Mouse (Mus musculus): ENCODE data around the gene Cd46.

DNA sequence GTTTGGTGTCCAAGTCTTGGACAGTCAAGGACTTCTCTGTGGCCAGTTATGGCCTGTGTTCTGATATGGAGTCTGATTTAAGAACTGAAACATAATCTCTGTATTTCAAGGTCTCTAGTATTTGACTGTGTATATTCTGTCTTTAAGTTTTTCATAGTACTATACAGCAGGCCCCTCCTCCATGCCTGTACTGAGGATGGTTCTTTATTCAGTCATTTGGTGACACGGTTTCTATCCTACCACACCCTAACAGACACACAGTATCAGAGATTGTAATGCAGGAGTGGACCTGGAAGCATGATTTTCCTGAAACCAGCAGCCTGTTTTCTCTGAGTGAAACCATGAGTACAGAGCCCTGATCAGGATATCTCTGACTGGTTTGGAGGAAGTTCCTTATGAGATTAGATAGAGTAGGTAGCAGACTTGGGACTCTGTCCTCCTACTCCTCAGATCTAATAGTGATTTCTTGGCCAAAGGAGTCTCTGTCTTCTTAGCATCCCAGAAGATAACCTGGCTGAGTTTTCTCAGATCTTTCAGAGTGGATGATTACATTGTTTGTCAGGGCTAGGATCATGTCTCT, 98.5 kb downstream of the Cd46 start:
- TF ChIP-seq CTCF (IDR thresholded peaks at IDR 0.05; ENCODE audit: low read depth) (no peak), EP300 (optimal IDR thresholded peaks at IDR 0.05) (no peak)

Data from stomach, postnatal 0 days (tissue).